Mouse (Mus musculus) kidney, embryonic 16.5 days (tissue): Measurements from ENCODE around the gene Stac2. TPM values are rescaled to one million over a fixed set of nuclear protein-coding genes. Genes with fewer than 3 reads are reported as not detected.

Experiments used
- ATAC-seq: fragments of 200-750 bp; cut with Nextera tagmentation; 2 replicates; pipeline ENCODE4 v1.8.0; 2017; ENCODE audit warnings: moderate TSS enrichment; ENCODE audit not compliant: low FRiP score, low TSS enrichment
- H3K27ac ChIP-seq: fragments of 300-500 bp; sonication (generic); 2 replicates; pipeline ENCODE4 v1.5.1; 2014; ENCODE audit warnings: low read length
- H3K27me3 ChIP-seq: fragments of 300-500 bp; sonication (generic); 2 replicates; pipeline ENCODE4 v1.6.1; 2014; ENCODE audit warnings: low read length, control low read depth, mixed read lengths; ENCODE audit not compliant: insufficient read depth
- H3K36me3 ChIP-seq: fragments of 300-500 bp; sonication (generic); 2 replicates; pipeline ENCODE4 v1.6.1; 2014; ENCODE audit warnings: low read length, control low read depth, mixed read lengths; ENCODE audit not compliant: insufficient read depth
- H3K4me1 ChIP-seq: fragments of 300-500 bp; sonication (generic); 2 replicates; pipeline ENCODE4 v1.6.1; 2014; ENCODE audit warnings: low read length, control low read depth, mixed read lengths; ENCODE audit not compliant: insufficient read depth
- H3K4me2 ChIP-seq: fragments of 300-500 bp; sonication (generic); replicated peaks from 2 replicates; pipeline ENCODE4 v1.6.1; 2014; ENCODE audit warnings: low read depth, low read length
- H3K4me3 ChIP-seq: fragments of 300-500 bp; sonication (generic); 2 replicates; pipeline ENCODE4 v1.5.1; 2014; ENCODE audit warnings: mild to moderate bottlenecking, low read length
- H3K9ac ChIP-seq: fragments of 300-500 bp; sonication (generic); replicated peaks from 2 replicates; pipeline ENCODE4 v1.6.1; 2014; ENCODE audit warnings: low read length
- H3K9me3 ChIP-seq: fragments of 300-500 bp; sonication (generic); 2 replicates; pipeline ENCODE4 v1.6.1; 2016; ENCODE audit warnings: low read length, control low read depth
- WGBS: fragments of 180-500 bp; shearing (Covaris S2); extraction: QIAGEN DNeasy Blood & Tissue Kit; methylation state at CpG from one replicate; pipeline ENCODE4 v1.1.7; 2014; 5-methylcytosine and 5-hydroxymethylcytosine counted together
- polyA plus RNA-seq: library from polyadenylated mRNA; unstranded; fragments of >200 nt; fragmentation: Nextera tagmentation; extraction: Ambion mirVana; gene quantifications from 2 replicates; pipeline ENCODE4 v1.2.1, GENCODE M21; 2015

Gene Stac2
- polyA plus RNA-seq, result 3.3 and 4.0 TPM in 2 replicates

DNA sequence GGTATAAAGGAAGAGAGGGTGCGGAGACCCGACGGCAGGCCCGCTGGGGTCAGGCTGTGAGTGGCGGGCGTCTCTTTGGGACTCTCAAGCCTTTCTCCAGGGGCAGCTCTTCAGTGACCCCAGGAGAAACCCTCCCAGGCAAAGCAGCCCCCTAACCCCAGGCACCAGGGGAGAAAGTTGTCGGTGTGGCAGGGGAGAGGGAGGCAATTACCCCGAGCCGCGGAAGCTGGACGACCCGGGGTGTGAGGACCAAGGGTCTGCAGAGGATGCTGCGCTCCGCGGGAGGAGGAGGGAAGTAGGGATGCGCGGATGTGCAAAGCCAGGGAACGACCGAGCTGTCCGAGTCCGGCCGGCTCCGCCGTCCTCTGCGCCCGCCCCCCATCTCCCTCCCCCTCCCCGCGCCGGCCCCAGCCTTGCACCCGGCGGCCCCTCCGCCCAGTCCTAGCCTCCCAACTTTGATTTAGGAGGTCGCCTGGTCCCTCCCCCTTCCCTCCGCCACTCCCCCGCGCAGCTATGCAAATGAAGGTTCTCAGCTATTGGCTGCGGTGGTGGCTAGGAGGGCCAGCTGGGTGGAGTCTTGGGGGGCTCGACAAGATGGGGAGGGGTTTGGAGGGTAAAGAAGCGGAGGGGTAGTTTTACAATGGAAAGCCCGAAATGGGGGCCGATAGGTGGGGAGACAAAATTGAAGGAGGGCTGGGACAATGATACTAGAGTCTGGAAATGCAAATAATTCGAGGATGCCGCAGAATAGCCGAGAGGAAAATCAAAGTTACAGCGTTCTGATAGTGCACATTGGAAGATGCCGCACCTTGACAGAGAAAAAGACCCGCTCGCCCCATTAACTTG lies at the start of gene Stac2:
TSS of gene Stac2 (minus strand) at position 474 of the 846 bp plus-strand sequence.
- peak within 1 kb of the TSS; percentile 73 for H3K9ac ChIP-seq
- H3K4me2 ChIP-seq, result peak within 1 kb of the TSS; percentile 68
- H3K4me3 ChIP-seq, result peak within 1 kb of the TSS; percentile 50
- no peaks in the 10 kb centered on the region for H3K36me3 ChIP-seq
- no peak within 1 kb of the TSS for H3K27ac ChIP-seq
- H3K27me3 ChIP-seq, result peaks cover 24% of the 10 kb centered on the region
- no peaks in the 10 kb centered on the region for H3K9me3 ChIP-seq
- WGBS, result under 1% methylated on average over 45 of the region's 48 CpGs
- ATAC-seq, result peak; percentile 91
- peaks cover 34% of the 10 kb centered on the region for H3K4me1 ChIP-seq

DNA sequence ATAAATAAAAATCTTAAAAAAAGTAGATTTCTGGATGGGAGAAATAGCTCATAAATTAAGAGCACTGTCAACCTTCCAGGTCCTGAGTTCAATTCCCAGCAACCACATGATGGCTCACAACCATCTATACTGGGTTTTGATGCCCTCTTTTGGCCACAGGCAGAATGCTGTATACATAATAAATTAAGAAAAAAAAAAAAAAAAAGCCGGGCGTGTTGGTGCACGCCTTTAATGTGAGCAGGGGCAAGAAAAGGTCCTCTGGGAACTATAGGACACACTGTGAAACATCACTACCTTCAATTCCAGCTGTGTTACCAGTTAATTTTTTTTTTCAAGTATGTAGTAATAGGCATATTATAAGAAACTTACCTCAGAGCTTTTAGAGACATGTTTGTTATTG lies 48.1 kb upstream of the Stac2 start:
- H3K4me2 ChIP-seq, result no peak overlapping the region
- no peak overlapping the region for H3K4me3 ChIP-seq
- 82% methylated on average over 3 of the region's 3 CpGs for WGBS
- no peak for ATAC-seq
- no peaks in the 10 kb centered on the region for H3K9me3 ChIP-seq
- H3K27me3 ChIP-seq, result no peaks in the 10 kb centered on the region
- H3K9ac ChIP-seq, result no peak overlapping the region
- H3K36me3 ChIP-seq, result peaks cover 49% of the 10 kb centered on the region
- H3K4me1 ChIP-seq, result no peaks in the 10 kb centered on the region
- no peak overlapping the region for H3K27ac ChIP-seq

DNA sequence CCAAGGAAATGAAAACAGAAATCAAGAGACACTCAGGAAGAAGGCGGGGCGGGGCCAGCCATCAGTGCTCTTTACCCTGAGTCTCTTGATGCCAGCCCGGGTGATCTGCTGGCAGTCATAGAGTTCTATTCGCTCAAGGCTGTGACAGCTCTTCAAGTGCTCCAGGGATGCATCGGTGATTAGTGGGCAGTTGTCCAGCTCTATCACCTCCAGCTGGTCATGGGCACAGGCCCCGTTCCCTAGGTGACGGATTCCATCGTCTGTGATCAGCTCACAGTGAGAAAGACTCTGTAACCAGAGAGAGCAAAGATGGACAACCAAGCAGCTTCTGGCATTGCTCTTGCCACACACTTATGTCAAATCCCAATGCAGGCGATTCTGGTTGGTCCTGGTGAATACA lies 37.3 kb upstream of the Stac2 start:
- no peaks in the 10 kb centered on the region for H3K9me3 ChIP-seq
- H3K4me1 ChIP-seq, result no peaks in the 10 kb centered on the region
- no peak overlapping the region for H3K4me2 ChIP-seq
- 87% methylated on average over 9 of the region's 9 CpGs for WGBS
- no peak for ATAC-seq
- H3K4me3 ChIP-seq, result no peak overlapping the region
- H3K27me3 ChIP-seq, result no peaks in the 10 kb centered on the region
- H3K27ac ChIP-seq, result no peak overlapping the region
- peaks cover 43% of the 10 kb centered on the region for H3K36me3 ChIP-seq
- H3K9ac ChIP-seq, result no peak overlapping the region

DNA sequence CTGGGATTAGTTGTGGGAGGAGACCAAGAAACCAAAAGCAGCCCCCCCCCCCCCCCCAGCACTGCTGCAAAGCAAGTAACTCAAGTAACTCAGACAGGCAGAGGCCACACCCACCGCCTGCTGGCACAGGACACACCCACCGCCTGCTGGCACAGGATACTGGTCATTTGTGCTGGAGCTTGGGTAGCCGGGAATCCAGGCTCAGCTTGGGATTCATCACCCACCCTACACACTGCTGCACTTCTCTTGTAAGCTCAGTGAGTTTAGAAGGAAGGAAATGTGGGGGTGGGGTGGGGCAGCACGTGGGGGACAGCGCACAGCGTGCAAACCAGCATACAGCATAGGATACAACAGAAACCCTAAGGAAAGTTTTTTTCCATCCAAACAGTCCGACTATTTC lies 35.0 kb upstream of the Stac2 start:
- peaks cover 33% of the 10 kb centered on the region for H3K36me3 ChIP-seq
- 46% methylated on average over 7 of the region's 7 CpGs for WGBS
- peak; percentile 19; the same call in 1 of the 2 replicates for ATAC-seq
- H3K9me3 ChIP-seq, result no peaks in the 10 kb centered on the region
- H3K27me3 ChIP-seq, result no peaks in the 10 kb centered on the region
- no peak overlapping the region for H3K4me3 ChIP-seq
- no peak overlapping the region for H3K9ac ChIP-seq
- H3K27ac ChIP-seq, result no peak overlapping the region
- H3K4me1 ChIP-seq, result no peaks in the 10 kb centered on the region
- no peak overlapping the region for H3K4me2 ChIP-seq

DNA sequence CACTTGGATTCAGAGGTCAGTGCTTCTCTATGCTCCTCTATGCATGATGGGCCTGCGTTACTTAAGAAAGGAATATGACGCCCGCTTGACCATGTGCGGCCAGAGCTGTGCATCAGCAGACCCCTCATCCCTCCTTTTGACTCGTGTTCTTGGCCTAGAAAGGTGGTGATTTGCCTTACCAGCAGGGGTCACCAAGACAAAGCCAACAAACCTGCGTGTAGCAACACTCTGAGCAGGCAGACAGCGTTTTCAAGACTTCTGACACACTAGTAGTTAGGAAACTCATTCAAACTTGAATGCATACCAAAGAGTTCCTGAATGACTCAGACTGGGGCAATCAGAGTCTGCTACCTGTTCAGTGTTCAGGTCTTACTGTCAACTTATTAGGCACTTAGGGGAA lies 33.3 kb upstream of the Stac2 start:
- no peaks in the 10 kb centered on the region for H3K4me1 ChIP-seq
- no peak overlapping the region for H3K9ac ChIP-seq
- WGBS, result 70% methylated on average over 7 of the region's 7 CpGs
- H3K4me3 ChIP-seq, result no peak overlapping the region
- no peaks in the 10 kb centered on the region for H3K27me3 ChIP-seq
- ATAC-seq, result no peak
- H3K9me3 ChIP-seq, result no peaks in the 10 kb centered on the region
- H3K36me3 ChIP-seq, result peaks cover 20% of the 10 kb centered on the region
- H3K4me2 ChIP-seq, result no peak overlapping the region
- H3K27ac ChIP-seq, result no peak overlapping the region

DNA sequence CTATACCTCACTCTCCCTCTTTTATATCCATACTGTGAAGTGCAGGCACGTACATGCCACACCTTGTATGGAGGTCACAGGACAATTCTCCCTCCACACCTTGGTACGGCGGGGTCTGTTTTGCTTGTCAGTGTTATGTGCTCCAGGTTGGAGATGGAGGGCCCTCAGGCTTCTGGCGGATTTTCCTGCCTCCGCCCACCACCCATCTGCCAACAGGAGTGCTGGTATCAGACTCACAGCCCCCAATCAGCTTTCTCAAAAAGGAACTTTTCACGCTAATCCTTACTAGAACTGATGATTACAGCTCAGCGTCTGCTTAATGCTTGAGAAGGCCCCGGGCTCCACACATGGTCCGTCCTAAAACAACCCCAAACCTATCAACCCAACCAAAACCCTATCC lies 32.9 kb upstream of the Stac2 start:
- no peak overlapping the region for H3K9ac ChIP-seq
- no peak for ATAC-seq
- no peaks in the 10 kb centered on the region for H3K9me3 ChIP-seq
- H3K27ac ChIP-seq, result no peak overlapping the region
- no peak overlapping the region for H3K4me3 ChIP-seq
- 91% methylated on average over 9 of the region's 9 CpGs for WGBS
- H3K4me2 ChIP-seq, result no peak overlapping the region
- peaks cover 20% of the 10 kb centered on the region for H3K36me3 ChIP-seq
- H3K4me1 ChIP-seq, result no peaks in the 10 kb centered on the region
- no peaks in the 10 kb centered on the region for H3K27me3 ChIP-seq

DNA sequence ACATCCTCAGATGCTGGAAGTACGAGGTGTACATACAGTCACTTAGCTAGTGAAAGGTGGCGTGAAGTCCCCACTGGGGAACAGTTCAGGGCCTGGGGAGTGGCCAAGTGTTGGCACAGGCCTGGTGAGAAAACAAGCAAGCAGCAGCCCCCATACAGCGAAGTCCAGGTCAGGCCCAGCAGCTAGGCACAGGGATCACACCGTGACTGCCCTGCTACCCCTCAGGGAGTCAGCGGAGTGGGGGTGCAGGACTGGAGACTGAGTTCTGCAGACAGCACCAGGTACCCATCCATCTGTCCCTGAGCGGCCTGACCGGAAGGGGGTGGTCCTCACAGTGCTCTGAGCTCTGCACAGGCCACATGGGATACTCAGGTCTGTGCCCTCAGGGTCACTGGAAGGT lies 29.5 kb upstream of the Stac2 start:
- Histone ChIP-seq H3K4me3 (no peak overlapping the region), H3K4me1 (no peaks in the 10 kb centered on the region), H3K9me3 (no peaks in the 10 kb centered on the region), H3K27ac (no peak overlapping the region), H3K4me2 (no peak overlapping the region), H3K27me3 (no peaks in the 10 kb centered on the region), H3K36me3 (no peaks in the 10 kb centered on the region), H3K9ac (no peak overlapping the region)
- 81% methylated on average over 7 of the region's 7 CpGs for WGBS
- ATAC-seq, result no peak

DNA sequence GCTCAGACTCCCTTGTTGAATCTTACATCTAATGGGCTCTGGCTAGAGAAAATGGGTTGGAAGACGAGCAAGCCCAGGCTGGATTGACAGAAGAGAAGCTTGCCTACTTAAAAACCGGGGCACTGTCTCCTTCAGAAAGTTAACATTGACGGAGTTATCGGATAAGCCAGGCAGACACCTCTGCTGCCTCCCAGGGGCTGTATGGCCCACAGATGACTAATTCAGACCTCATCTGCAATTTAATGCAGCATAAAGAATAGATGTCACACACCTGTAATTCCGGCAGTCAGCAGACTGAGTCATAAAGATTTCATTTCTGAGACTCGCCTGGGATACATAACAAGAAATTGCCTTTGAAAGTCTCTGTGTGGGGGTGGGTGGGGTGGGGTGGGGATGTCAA lies 27.2 kb upstream of the Stac2 start:
- Histone ChIP-seq H3K4me3 (no peak overlapping the region), H3K9ac (no peak overlapping the region), H3K4me2 (no peak overlapping the region), H3K27ac (no peak overlapping the region), H3K9me3 (no peaks in the 10 kb centered on the region), H3K36me3 (no peaks in the 10 kb centered on the region), H3K4me1 (no peaks in the 10 kb centered on the region), H3K27me3 (no peaks in the 10 kb centered on the region)
- WGBS, result 79% methylated on average over 6 of the region's 6 CpGs
- no peak for ATAC-seq

DNA sequence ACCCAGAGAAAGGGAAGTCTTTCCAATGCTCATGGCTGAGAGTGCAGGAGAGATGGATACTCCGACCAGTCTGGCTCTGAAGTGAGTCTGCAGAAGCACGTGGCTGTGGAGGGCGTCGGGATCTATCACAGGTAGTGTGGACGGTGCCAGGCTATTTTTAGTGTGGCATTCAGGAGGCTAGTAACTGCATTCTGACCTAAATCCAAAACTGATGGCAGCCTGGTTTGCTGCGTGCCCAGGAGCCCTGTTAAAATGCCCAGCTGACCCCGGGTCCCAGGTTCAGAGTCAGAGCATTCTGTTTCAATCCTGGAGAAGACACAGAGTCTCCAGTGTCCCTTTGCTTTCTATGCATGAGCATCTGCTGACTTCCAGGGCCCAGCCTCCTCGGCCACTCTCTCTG lies 23.8 kb upstream of the Stac2 start:
- Histone ChIP-seq H3K4me2 (no peak overlapping the region), H3K4me3 (no peak overlapping the region), H3K36me3 (no peaks in the 10 kb centered on the region), H3K9me3 (no peaks in the 10 kb centered on the region), H3K4me1 (no peaks in the 10 kb centered on the region), H3K27ac (no peak overlapping the region), H3K27me3 (no peaks in the 10 kb centered on the region), H3K9ac (no peak overlapping the region)
- ATAC-seq, result no peak
- whole genome bisulfite sequencing, result 81% methylated on average over 8 of the region's 8 CpGs

DNA sequence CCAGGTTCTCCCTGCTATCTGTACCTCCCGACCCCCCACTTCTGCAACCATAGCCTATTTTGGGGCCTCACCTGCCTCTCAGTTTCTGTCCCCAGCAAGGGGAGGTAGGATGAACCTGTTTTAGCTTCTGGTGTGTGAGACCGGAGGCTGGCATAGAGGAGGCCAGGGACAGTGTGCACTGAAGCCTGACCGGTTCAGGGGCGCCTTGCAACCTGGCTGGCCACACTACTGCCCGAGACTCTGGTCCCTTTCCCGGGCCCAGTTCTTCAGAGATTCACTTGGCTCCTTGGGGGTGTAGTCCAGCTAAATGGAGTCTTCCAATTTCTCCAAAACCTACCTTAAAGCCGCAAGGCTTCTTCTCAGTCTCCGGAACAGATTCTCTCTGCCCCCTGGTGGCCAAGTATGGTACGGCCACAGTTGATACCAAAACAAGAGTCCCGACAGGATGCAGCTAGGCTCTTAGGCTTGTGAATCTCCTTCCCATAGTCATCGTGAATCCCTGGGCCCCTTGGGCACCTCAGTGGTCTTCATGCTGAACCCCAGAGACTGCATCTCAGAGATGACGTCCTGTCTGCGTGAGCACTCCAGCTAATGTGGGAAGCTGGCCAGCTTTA lies 22.0 kb upstream of the Stac2 start:
- ATAC-seq, result peak; percentile 59

More for the DNA sequence above, 22.0 kb upstream of the Stac2 start:
- 13% methylated on average over 13 of the region's 13 CpGs for WGBS
- H3K9ac ChIP-seq, result peak overlapping the region; percentile 52
- peak overlapping the region; percentile 22 for H3K4me3 ChIP-seq
- no peaks in the 10 kb centered on the region for H3K4me1 ChIP-seq
- H3K4me2 ChIP-seq, result peak overlapping the region; percentile 47
- no peaks in the 10 kb centered on the region for H3K36me3 ChIP-seq
- no peaks in the 10 kb centered on the region for H3K27me3 ChIP-seq
- no peaks in the 10 kb centered on the region for H3K9me3 ChIP-seq
- no peak overlapping the region for H3K27ac ChIP-seq
